Mouse (Mus musculus) brown adipose tissue, adult 24 weeks (tissue): ENCODE measurements around the gene Krtcap2. TPM values are rescaled to one million over a fixed set of nuclear protein-coding genes. Genes with fewer than 3 reads are reported as not detected.
"Not testable (repeated sequence)": the region's sequence is repeated elsewhere in the genome, so short reads cannot be mapped to it uniquely, and the experiment has no call there.

ENCODE experiments used
- H3K27ac ChIP-seq: fragments of 200-500 bp; replicated peaks from 2 replicates; pipeline ENCODE4 v1.5.1; 2012; ENCODE audit warnings: low read depth, mild to moderate bottlenecking, low read length
- H3K4me1 ChIP-seq: fragments of 200-500 bp; 2 replicates; pipeline ENCODE4 v1.6.1; 2012; ENCODE audit warnings: low read length, mixed read lengths; ENCODE audit not compliant: control insufficient read depth, insufficient read depth, insufficient read length
- H3K4me3 ChIP-seq: fragments of 200-500 bp; 2 replicates; pipeline ENCODE4 v1.5.1; 2012; ENCODE audit warnings: low read depth, mild to moderate bottlenecking, low read length, moderate library complexity; ENCODE audit not compliant: insufficient read depth
- polyA plus RNA-seq: library from polyadenylated mRNA; stranded (reverse); fragments of >200 nt; gene quantifications from 2 replicates; pipeline ENCODE4 v1.2.4, GENCODE M21; 2012; ENCODE audit not compliant: missing spikeins, insufficient read depth, insufficient read length

Krtcap2 gene
- polyA plus RNA-seq, 1 experiment, result 57.6 TPM

GRCm38 (mm10) chr3:89214681-89215411, 30.9 kb upstream of the Krtcap2 start, which contains the start of gene Thbs3:
TSS of gene Thbs3 (plus strand) at chr3:89215180.
- H3K27ac ChIP-seq, result peak within 1 kb of the TSS; percentile 75
- H3K4me3 ChIP-seq, result peak within 1 kb of the TSS; percentile 84
- H3K4me1 ChIP-seq, result no peaks in the 10 kb centered on the region

- Histone ChIP-seq H3K27ac (no peak overlapping the region), H3K4me1 (no peaks in the 10 kb centered on the region), H3K4me3 (peak overlapping the region; percentile 29; the same call in 1 of the 2 replicates)
These were observed 29.9 kb upstream of the Krtcap2 start for GRCm38 (mm10) chr3:89215853-89216252.

GRCm38 (mm10) chr3:89216407-89216806, 29.4 kb upstream of the Krtcap2 start:
- not testable (repeated sequence) for H3K4me1 ChIP-seq, H3K4me3 ChIP-seq, H3K27ac ChIP-seq

GRCm38 (mm10) chr3:89218271-89218670, 27.5 kb upstream of the Krtcap2 start:
- Histone ChIP-seq H3K4me1 (no peaks in the 10 kb centered on the region), H3K4me3 (no peak overlapping the region), H3K27ac (no peak overlapping the region)

GRCm38 (mm10) chr3:89219546-89219945, 26.2 kb upstream of the Krtcap2 start:
- Histone ChIP-seq H3K27ac (no peak overlapping the region), H3K4me1 (no peaks in the 10 kb centered on the region), H3K4me3 (no peak overlapping the region)

GRCm38 (mm10) chr3:89221167-89221566, 24.6 kb upstream of the Krtcap2 start:
- Histone ChIP-seq H3K4me1 (no peaks in the 10 kb centered on the region), H3K4me3 (no peak overlapping the region), H3K27ac (no peak overlapping the region)

GRCm38 (mm10) chr3:89224796-89225195, 21.0 kb upstream of the Krtcap2 start:
- Histone ChIP-seq H3K27ac (no peak overlapping the region), H3K4me3 (no peak overlapping the region), H3K4me1 (0 out of 2 replicates have a peak, but pooled peaks cover 3% of the 10 kb centered on the region)

- Histone ChIP-seq H3K4me1 (0 out of 2 replicates have a peak, but pooled peaks cover 3% of the 10 kb centered on the region), H3K27ac (no peak overlapping the region)
These were observed 20.4 kb upstream of the Krtcap2 start for GRCm38 (mm10) chr3:89225321-89225815.

GRCm38 (mm10) chr3:89225918-89226317, 19.8 kb upstream of the Krtcap2 start:
- Histone ChIP-seq H3K27ac (no peak overlapping the region), H3K4me1 (0 out of 2 replicates have a peak, but pooled peaks cover 3% of the 10 kb centered on the region), H3K4me3 (no peak overlapping the region)

More at GRCm38 (mm10) chr3:89225321-89225815, 20.4 kb upstream of the Krtcap2 start:
- no peak overlapping the region for H3K4me3 ChIP-seq

- 0 out of 2 replicates have a peak, but pooled peaks cover 3% of the 10 kb centered on the region for H3K4me1 ChIP-seq
- H3K4me3 ChIP-seq, result no peak overlapping the region
- H3K27ac ChIP-seq, result no peak overlapping the region
These were observed 19.4 kb upstream of the Krtcap2 start for GRCm38 (mm10) chr3:89226361-89226760.

GRCm38 (mm10) chr3:89226900-89227299, 18.9 kb upstream of the Krtcap2 start, which contains the start of gene Mtx1:
TSS of gene Mtx1 (minus strand) at chr3:89227088.
- H3K4me3 ChIP-seq, result peak within 1 kb of the TSS; percentile 48
- H3K27ac ChIP-seq, result 0 out of 2 replicates have a peak within 1 kb of the TSS, but pooled peaks have one; percentile 4
- H3K4me1 ChIP-seq, result 0 out of 2 replicates have a peak, but pooled peaks cover 3% of the 10 kb centered on the region

GRCm38 (mm10) chr3:89227307-89228179, 18.2 kb upstream of the Krtcap2 start:
- H3K27ac ChIP-seq, result 0 out of 2 replicates have a peak overlapping the region, but pooled peaks have one; percentile 4
- peak overlapping the region; percentile 48 for H3K4me3 ChIP-seq

GRCm38 (mm10) chr3:89228180-89228549, 17.6 kb upstream of the Krtcap2 start:
- H3K4me3 ChIP-seq, result peak overlapping the region; percentile 77
- 0 out of 2 replicates have a peak, but pooled peaks cover 3% of the 10 kb centered on the region for H3K4me1 ChIP-seq
- peak overlapping the region; percentile 73 for H3K27ac ChIP-seq

More at GRCm38 (mm10) chr3:89227307-89228179, 18.2 kb upstream of the Krtcap2 start:
- H3K4me1 ChIP-seq, result 0 out of 2 replicates have a peak, but pooled peaks cover 3% of the 10 kb centered on the region

GRCm38 (mm10) chr3:89228836-89229235, 16.9 kb upstream of the Krtcap2 start, which contains the start of gene Muc1:
TSS of gene Muc1 (plus strand) at chr3:89229057.
- H3K4me1 ChIP-seq, result 0 out of 2 replicates have a peak, but pooled peaks cover 3% of the 10 kb centered on the region
- peak within 1 kb of the TSS; percentile 73 for H3K27ac ChIP-seq
- peak within 1 kb of the TSS; percentile 77 for H3K4me3 ChIP-seq

- Histone ChIP-seq H3K4me3 (no peak overlapping the region), H3K4me1 (0 out of 2 replicates have a peak, but pooled peaks cover 3% of the 10 kb centered on the region), H3K27ac (no peak overlapping the region)
These were observed 16.5 kb upstream of the Krtcap2 start for GRCm38 (mm10) chr3:89229276-89229675.
